Mouse (Mus musculus): ENCODE results near the gene Ppp2r1a.

Ppp2r1a gene

GRCm38 (mm10) chr17:20944985-20945891, at the start of gene Ppp2r1a:
Gene Ppp2r1a, plus strand, starts transcription at chr17:20945311.
- DNase-seq (ENCODE audit: low spot score) = peak; percentile 100

DNA sequence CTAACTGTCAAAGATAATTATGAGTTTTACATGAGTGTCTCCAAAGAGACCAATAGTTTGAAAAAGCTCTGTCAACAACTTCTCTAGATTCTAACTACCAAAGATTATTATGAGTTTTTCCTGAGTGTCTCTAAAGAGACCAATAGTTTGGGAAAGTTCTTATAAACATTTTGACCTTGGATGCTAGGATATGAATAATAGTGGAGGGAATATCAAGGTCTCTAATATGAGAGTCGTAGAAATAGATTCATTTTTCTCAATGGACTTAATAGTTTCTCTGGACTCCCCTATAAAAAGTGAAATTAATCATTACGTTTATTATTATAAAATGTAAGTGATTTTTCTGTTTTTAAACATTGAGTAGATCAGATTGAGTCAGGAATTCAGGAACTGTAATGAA, 40.1 kb upstream of the Ppp2r1a start, which contains the start of gene Vmn1r231:
Gene Vmn1r231 (minus strand): TSS at position 101 of the 400 bp plus-strand sequence.
- no peak for DNase-seq (ENCODE audit: low spot score)

DNA sequence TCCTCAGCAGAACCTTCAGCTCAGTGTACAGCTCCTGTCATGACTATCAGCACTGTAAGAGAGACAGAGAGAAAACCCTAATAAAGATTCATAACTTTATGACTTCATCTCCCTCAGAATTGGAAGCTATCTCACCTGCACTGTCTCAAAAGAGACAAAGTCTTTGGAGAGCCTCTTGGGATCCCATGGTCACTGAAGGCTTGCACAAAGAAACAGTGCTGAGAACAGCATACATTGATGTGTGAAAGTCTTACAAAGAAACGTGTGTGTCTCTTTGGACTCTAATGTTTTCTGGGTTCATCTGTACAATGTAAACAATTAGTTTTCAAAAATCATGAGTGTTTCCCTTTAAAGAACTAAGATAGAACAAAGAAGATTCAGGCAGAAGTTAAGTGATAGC, 25.5 kb upstream of the Ppp2r1a start, which contains the start of gene Vmn1r232:
Gene Vmn1r232 (minus strand): TSS at position 101 of the 400 bp plus-strand sequence.
- no peak for DNase-seq (ENCODE audit: low spot score)

DNA sequence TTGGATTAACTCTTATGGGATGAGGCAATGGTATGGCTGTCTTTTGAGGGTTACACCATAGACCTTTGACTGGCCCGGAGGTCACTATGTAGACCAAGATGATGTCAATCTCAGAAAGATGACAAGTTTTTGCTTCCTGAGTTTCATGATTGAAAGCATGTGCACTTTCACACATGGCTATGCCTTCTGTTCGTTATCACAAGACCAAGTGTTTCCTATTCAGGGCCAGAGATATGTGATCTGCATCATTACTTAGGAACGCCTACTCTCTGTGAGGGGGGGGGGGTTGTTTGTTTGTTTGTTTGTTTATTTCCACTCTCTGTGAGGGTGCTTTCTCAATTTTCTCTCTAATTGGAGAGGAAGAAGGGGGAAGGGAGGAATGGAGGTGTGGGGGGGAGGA, 885 bp upstream of the Ppp2r1a start:
- peak; percentile 37 for DNase-seq (ENCODE audit: low spot score)

- DNase-seq (ENCODE audit: low spot score) = peak; percentile 5
Measured at GRCm38 (mm10) chr17:20946026-20946565, 985 bp downstream of the Ppp2r1a start.

- DNase-seq (ENCODE audit: low spot score) = peak; percentile 1
Measured at GRCm38 (mm10) chr17:20946636-20947035, 1.5 kb downstream of the Ppp2r1a start.

DNA sequence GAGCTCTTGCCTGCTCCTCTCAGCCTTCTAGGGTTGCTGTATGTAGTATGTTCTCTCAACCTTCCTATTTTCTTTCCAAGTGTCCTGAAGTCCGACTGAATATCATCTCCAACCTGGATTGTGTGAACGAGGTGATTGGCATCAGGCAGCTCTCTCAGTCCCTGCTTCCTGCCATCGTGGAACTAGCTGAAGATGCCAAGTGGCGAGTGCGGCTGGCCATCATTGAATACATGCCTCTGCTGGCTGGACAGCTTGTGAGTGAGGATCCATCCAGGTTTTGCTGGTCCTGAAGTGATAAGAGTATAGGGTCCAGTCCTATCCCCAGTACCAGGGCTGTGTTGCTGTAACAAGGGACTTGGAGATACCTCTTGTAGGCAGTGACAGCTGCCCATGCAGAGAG, 15.3 kb downstream of the Ppp2r1a start:
- DNase-seq (ENCODE audit: low spot score) = no peak

DNA sequence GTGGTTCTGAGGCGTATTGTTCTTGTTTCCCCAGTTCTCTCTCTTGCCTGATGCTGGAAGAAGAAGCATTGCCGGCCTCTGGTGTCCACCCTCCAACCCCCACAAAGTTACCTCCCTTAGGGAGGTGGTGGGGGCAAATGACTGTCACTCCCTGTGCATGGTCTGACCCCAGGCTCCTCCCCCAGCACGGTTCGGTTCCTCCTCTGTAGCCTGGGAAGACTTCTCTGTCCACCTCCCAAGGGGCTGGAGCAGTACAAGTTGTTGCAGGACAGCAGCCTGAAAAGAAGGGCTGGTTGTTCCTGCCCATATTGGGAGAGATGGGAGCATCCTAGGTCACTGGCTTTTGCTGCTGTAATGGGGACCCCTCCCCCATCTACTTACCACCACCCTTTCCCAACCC, 20.3 kb downstream of the Ppp2r1a start:
- no peak for DNase-seq (ENCODE audit: low spot score)

GRCm38 (mm10) chr17:20966681-20967080, 21.6 kb downstream of the Ppp2r1a start:
- DNase-seq (ENCODE audit: low spot score) = no peak

DNA sequence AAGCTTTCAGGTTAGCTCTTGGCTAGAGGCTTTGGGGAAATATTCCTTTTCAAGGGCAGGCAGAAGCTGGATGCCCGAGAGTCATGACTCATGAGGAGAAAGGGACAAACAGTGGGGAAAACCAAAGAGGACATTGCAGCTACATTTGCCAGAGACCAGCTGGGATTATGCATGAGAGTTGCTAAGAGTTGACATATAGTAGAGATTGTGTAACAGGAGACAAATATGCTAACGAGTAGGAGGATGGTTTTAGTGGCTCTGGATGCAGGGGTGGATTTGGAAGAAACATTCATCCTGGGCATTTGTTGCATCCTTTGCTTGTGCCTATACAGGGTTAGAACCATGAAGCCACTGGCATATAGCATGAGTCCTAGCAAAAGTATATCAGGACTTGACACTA, 48.6 kb downstream of the Ppp2r1a start:
- DNase-seq (ENCODE audit: low spot score) = no peak

- DNase-seq (ENCODE audit: low spot score) = no peak
Measured at GRCm38 (mm10) chr17:20996364-20996763, 51.3 kb downstream of the Ppp2r1a start, which contains the start of gene Vmn1r233. Gene Vmn1r233, minus strand, starts transcription at chr17:20996464.

DNA sequence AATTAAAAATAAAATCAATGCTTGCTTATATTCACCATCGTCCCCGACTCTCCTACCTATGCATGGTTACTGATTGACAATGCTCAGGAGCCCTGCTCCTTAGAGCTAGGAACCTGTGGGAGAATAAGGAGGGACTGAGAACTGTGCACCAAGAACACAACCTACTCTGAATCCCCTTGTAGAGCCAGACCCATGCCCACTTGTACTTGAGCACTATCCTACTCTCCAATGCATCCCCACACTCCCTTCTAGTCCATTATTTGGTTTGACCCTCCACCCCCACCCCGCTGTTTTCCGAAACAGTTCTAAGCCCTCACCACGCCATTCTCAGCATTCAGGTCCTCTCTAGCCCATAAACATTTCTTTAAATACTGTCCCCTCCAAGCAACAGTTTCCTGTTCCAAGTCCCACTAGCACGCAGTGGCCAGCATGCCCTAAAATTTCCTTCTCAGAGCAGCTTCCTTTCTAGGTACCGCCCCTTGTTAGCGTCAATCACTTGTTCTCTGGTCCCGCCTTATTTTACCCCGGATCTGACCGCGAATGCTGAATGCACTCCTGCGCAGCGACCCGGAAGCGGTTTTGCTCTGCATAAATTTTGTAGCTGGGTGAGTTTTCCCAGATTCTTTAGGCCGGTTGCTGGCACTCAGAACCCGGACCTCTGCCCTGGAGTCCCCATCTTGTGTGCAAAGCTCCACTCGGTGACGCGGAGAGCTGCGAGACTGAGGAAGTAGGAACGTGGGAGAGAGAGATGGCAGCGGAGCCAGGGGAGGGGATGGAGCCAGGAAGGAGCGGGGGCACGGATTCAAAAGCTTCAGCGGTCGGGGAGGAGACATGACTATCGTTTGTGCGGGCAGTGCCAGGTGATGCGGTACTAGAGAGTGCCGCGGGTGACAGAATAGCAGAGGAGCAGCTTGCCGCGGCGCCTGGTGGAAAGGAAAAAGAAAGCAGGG, 63.5 kb downstream of the Ppp2r1a start, which contains the start of gene Zfp160:
Gene Zfp160 (plus strand): TSS at position 522 of the 950 bp plus-strand sequence.
- peak; percentile 96 for DNase-seq (ENCODE audit: low spot score)

- DNase-seq (ENCODE audit: low spot score) = no peak
Measured at GRCm38 (mm10) chr17:21009726-21010125, 64.6 kb downstream of the Ppp2r1a start.
